Mouse (Mus musculus) midbrain, embryonic 12.5 days (tissue): ENCODE measurements at regions not wholly inside any gene's neighbourhood (a gene's known extent, or its start where the extent isn't known, plus 50 kb on each side); places are given as distances from the start of the nearest gene placed in this dataset.

Experiments
- ATAC-seq: fragments of 200-750 bp; cut with Nextera tagmentation; 2 replicates; pipeline ENCODE4 v1.8.0; 2017; ENCODE audit warnings: low read depth, moderate TSS enrichment, moderate library complexity; ENCODE audit not compliant: low FRiP score
- H3K27ac ChIP-seq: fragments of 300-500 bp; sonication (generic); replicated peaks from 2 replicates; pipeline ENCODE4 v1.5.1; 2016; ENCODE audit warnings: mild to moderate bottlenecking
- H3K27me3 ChIP-seq: fragments of 300-500 bp; sonication (generic); 2 replicates; pipeline ENCODE4 v1.6.1; 2016; ENCODE audit warnings: mild to moderate bottlenecking
- H3K36me3 ChIP-seq: fragments of 300-500 bp; sonication (generic); 2 replicates; pipeline ENCODE4 v1.6.1; 2016
- H3K4me1 ChIP-seq: fragments of 300-500 bp; sonication (generic); 2 replicates; pipeline ENCODE4 v1.6.1; 2016
- H3K4me2 ChIP-seq: fragments of 300-500 bp; sonication (generic); replicated peaks from 2 replicates; pipeline ENCODE4 v1.6.1; 2016; ENCODE audit warnings: mild to moderate bottlenecking, moderate library complexity
- H3K4me3 ChIP-seq: fragments of 300-500 bp; sonication (generic); 2 replicates; pipeline ENCODE4 v1.5.1; 2016; ENCODE audit warnings: mild to moderate bottlenecking
- H3K9ac ChIP-seq: fragments of 300-500 bp; sonication (generic); replicated peaks from 2 replicates; pipeline ENCODE4 v1.6.1; 2016; ENCODE audit warnings: mild to moderate bottlenecking, moderate library complexity
- H3K9me3 ChIP-seq: fragments of 300-500 bp; sonication (generic); 2 replicates; pipeline ENCODE4 v1.6.1; 2016; ENCODE audit warnings: mild to moderate bottlenecking
- WGBS: fragments of 180-500 bp; shearing (Covaris S2); methylation state at CpG from one replicate; pipeline ENCODE4 v1.1.7; 2016; 5-methylcytosine and 5-hydroxymethylcytosine counted together

- Histone ChIP-seq H3K4me1 (peaks cover 8% of the 10 kb centered on the region), H3K9ac (no peak overlapping the region), H3K4me3 (no peak overlapping the region), H3K9me3 (no peaks in the 10 kb centered on the region), H3K36me3 (no peaks in the 10 kb centered on the region), H3K4me2 (no peak overlapping the region), H3K27me3 (no peaks in the 10 kb centered on the region), H3K27ac (no peak overlapping the region)
- ATAC-seq, result peak; percentile 31; the same call in 1 of the 2 replicates
- WGBS, result 55% methylated on average over 3 of the region's 3 CpGs
These were observed 98.8 kb upstream of the Fat3 start for GRCm38 (mm10) chr9:16599888-16600287.

- Histone ChIP-seq H3K36me3 (no peaks in the 10 kb centered on the region), H3K9ac (no peak overlapping the region), H3K4me1 (peaks cover 8% of the 10 kb centered on the region), H3K27me3 (no peaks in the 10 kb centered on the region), H3K9me3 (no peaks in the 10 kb centered on the region), H3K27ac (peak overlapping the region; percentile 39; the same call in 1 of the 2 replicates), H3K4me3 (no peak overlapping the region), H3K4me2 (no peak overlapping the region)
- ATAC-seq, result peak; percentile 90
- whole genome bisulfite sequencing, result 25% methylated on average over 2 of the region's 2 CpGs
These were observed 98.2 kb upstream of the Fat3 start for GRCm38 (mm10) chr9:16599075-16599864.
